ENCODE assay signal across 9 mouse cellular contexts in genomic region chr3:10511376-10511775, GRCm38 (mm10).
DNase-seq lines count a peak whose midpoint lies in the region; ATAC-seq and TF ChIP-seq lines count a peak whose summit lies in the region.
"Had no signal": no experiment of that assay in that cellular context is flagged by ENCODE, and none has a peak within 500 bp of the region (broad histone marks: within the 10 kb centered on the region; RNA-seq: fewer than 3 reads in every experiment).

No protein-coding gene starts in this region.

- no peak for ATAC-seq in CD4-positive, CD25-positive, alpha-beta regulatory T cell, adult 4 months
- ATAC-seq: hindbrain, embryonic 16.5 days; lung, postnatal 0 days had no signal

- intact Hi-C loops in left cerebral cortex, postnatal 36 days (cut with DNase I): no loop called here

- no peaks in the 10 kb centered on the region for H3K27me3 ChIP-seq in kidney, adult 2 months (replicated peaks; ENCODE audit: control insufficient read depth, insufficient read depth, low read length)

- 35% methylated on average over 1 of the region's 1 CpGs for WGBS in kidney, adult 2 months

- TF ChIP-seq POLR2A in kidney, adult 2 months (IDR thresholded peaks at IDR 0.05; ENCODE audit: low read depth, low read length): no peak

- peak; percentile 4 for DNase-seq in kidney, postnatal 10 days
- DNase-seq in kidney, adult 2 months: no peak
- DNase-seq in adrenal gland, postnatal 10 days: peak; percentile 62
- DNase-seq in fibroblast of lung, adult 2 months (ENCODE audit: low read depth): peak; percentile 50
- peak; percentile 19 to 21 for DNase-seq in left cerebral cortex, postnatal 36 days (ENCODE audit: low spot score in 2 of 2)
- DNase-seq in thymus, adult 18-20 months: no peak

- no peak for TF ChIP-seq CTCF in kidney, adult 2 months (conservative IDR thresholded peaks at IDR 0.05; ENCODE audit: insufficient read depth, insufficient read length, low read depth, low read length)

- no peak overlapping the region for H3K27ac ChIP-seq in kidney, adult 2 months (ENCODE audit: insufficient read depth, low read depth, low read length)

- no peaks in the 10 kb centered on the region for H3K4me1 ChIP-seq in kidney, adult 2 months (ENCODE audit: control insufficient read depth, insufficient read depth, low read length)

- H3K36me3 ChIP-seq in kidney, adult 2 months (ENCODE audit: control insufficient read depth, insufficient read depth, low read length): no peaks in the 10 kb centered on the region

- no peak overlapping the region for H3K4me3 ChIP-seq in kidney, adult 2 months (ENCODE audit: insufficient read depth, low read depth, low read length)

Comparison
In these comparisons a context has a peak if more than half of its experiments do, and no peak if none do; other contexts are left out.
1. DNase-seq: peak in kidney, postnatal 10 days (single experiment), adrenal gland, postnatal 10 days (single experiment), fibroblast of lung, adult 2 months (single experiment) and left cerebral cortex, postnatal 36 days (2 of 2); none in kidney, adult 2 months (single experiment) and thymus, adult 18-20 months (0 of 2).